Mouse (Mus musculus): ENCODE measurements around the gene Ado. TPM values are rescaled to one million over a fixed set of nuclear protein-coding genes. Genes with fewer than 3 reads are reported as not detected.

The Ado gene
- polyA plus RNA-seq, 1 experiment from 2014 or later: 85.3 TPM

- WGBS: 87% methylated on average over 4 of the region's 4 CpGs
- H3K9me3 ChIP-seq (replicated peaks): peaks cover 5% of the 10 kb centered on the region; the same call in 1 of the 2 replicates
- H3K4me3 ChIP-seq: no peak overlapping the region
- no peak overlapping the region for H3K27ac ChIP-seq (replicated peaks)
- no peaks in the 10 kb centered on the region for H3K36me3 ChIP-seq
- no peak for DNase-seq (ENCODE audit: low spot score)
- H3K4me1 ChIP-seq: 0 out of 2 replicates have a peak, but pooled peaks cover 2% of the 10 kb centered on the region
- H3K27me3 ChIP-seq (ENCODE audit: low read depth, poor library complexity, severe bottlenecking): peaks cover 40% of the 10 kb centered on the region; the same call in 1 of the 2 replicates
Observed at GRCm38 (mm10) chr10:67558053-67558452, 9.3 kb upstream of the Ado start.

- peak; percentile 72 for DNase-seq (ENCODE audit: low spot score)
- peak overlapping the region; percentile 98 for H3K27ac ChIP-seq (replicated peaks)
- peaks cover 4% of the 10 kb centered on the region; the same call in 1 of the 2 replicates for H3K27me3 ChIP-seq (ENCODE audit: low read depth, poor library complexity, severe bottlenecking)
- H3K36me3 ChIP-seq: peaks cover 14% of the 10 kb centered on the region
- H3K4me3 ChIP-seq: peak overlapping the region; percentile 91
- WGBS: 0% methylated on average over 73 of the region's 73 CpGs
- peaks cover 37% of the 10 kb centered on the region for H3K4me1 ChIP-seq
- H3K9me3 ChIP-seq (replicated peaks): no peaks in the 10 kb centered on the region
Observed at GRCm38 (mm10) chr10:67548261-67548854, 397 bp downstream of the Ado start.

GRCm38 (mm10) chr10:67547850-67548260, 900 bp downstream of the Ado start:
- Histone ChIP-seq H3K4me1 (peaks cover 37% of the 10 kb centered on the region), H3K27me3 (ENCODE audit: low read depth, poor library complexity, severe bottlenecking) (peaks cover 8% of the 10 kb centered on the region), H3K36me3 (peaks cover 14% of the 10 kb centered on the region), H3K4me3 (peak overlapping the region; percentile 91), H3K9me3 (replicated peaks) (no peaks in the 10 kb centered on the region), H3K27ac (replicated peaks) (peak overlapping the region; percentile 98)
- DNase-seq (ENCODE audit: low spot score): peak; percentile 51
- WGBS: under 1% methylated on average over 20 of the region's 20 CpGs

- 8% methylated on average over 19 of the region's 19 CpGs for WGBS
- DNase-seq (ENCODE audit: low spot score): peak; percentile 43
- Histone ChIP-seq H3K4me1 (peaks cover 55% of the 10 kb centered on the region), H3K27me3 (ENCODE audit: low read depth, poor library complexity, severe bottlenecking) (peaks cover 72% of the 10 kb centered on the region), H3K27ac (replicated peaks) (no peak overlapping the region), H3K9me3 (replicated peaks) (no peaks in the 10 kb centered on the region), H3K36me3 (peaks cover 5% of the 10 kb centered on the region; the same call in 1 of the 2 replicates), H3K4me3 (peak overlapping the region; percentile 40)
Observed at GRCm38 (mm10) chr10:67540591-67540990, 8.2 kb downstream of the Ado start.

- Histone ChIP-seq H3K4me3 (no peak overlapping the region; the same call in 1 of the 2 replicates), H3K9me3 (replicated peaks) (no peaks in the 10 kb centered on the region), H3K27me3 (ENCODE audit: low read depth, poor library complexity, severe bottlenecking) (peaks cover 84% of the 10 kb centered on the region), H3K4me1 (peaks cover 59% of the 10 kb centered on the region), H3K27ac (replicated peaks) (no peak overlapping the region), H3K36me3 (peaks cover under 1% of the 10 kb centered on the region; the same call in 1 of the 2 replicates)
- DNase-seq (ENCODE audit: low spot score): no peak
- WGBS: 29% methylated on average over 6 of the region's 6 CpGs
Observed at GRCm38 (mm10) chr10:67539401-67539730, 9.4 kb downstream of the Ado start.

GRCm38 (mm10) chr10:67538585-67539400, 10.0 kb downstream of the Ado start:
- 1% methylated on average over 50 of the region's 50 CpGs for WGBS
- H3K36me3 ChIP-seq: no peaks in the 10 kb centered on the region
- peak overlapping the region; percentile 69 for H3K4me3 ChIP-seq
- H3K9me3 ChIP-seq (replicated peaks): no peaks in the 10 kb centered on the region
- peaks cover 59% of the 10 kb centered on the region for H3K4me1 ChIP-seq
- H3K27me3 ChIP-seq (ENCODE audit: low read depth, poor library complexity, severe bottlenecking): peaks cover 90% of the 10 kb centered on the region
- DNase-seq (ENCODE audit: low spot score): peak; percentile 40
- no peak overlapping the region for H3K27ac ChIP-seq (replicated peaks)

GRCm38 (mm10) chr10:67538106-67538505, 10.6 kb downstream of the Ado start:
- WGBS: 1% methylated on average over 19 of the region's 19 CpGs
- no peaks in the 10 kb centered on the region for H3K9me3 ChIP-seq (replicated peaks)
- H3K27me3 ChIP-seq (ENCODE audit: low read depth, poor library complexity, severe bottlenecking): peaks cover 94% of the 10 kb centered on the region
- H3K27ac ChIP-seq (replicated peaks): no peak overlapping the region
- H3K4me3 ChIP-seq: peak overlapping the region; percentile 69
- peak; percentile 39 for DNase-seq (ENCODE audit: low spot score)
- peaks cover 59% of the 10 kb centered on the region for H3K4me1 ChIP-seq
- no peaks in the 10 kb centered on the region for H3K36me3 ChIP-seq

GRCm38 (mm10) chr10:67537151-67537994, 11.4 kb downstream of the Ado start:
- peak; percentile 91 for DNase-seq (ENCODE audit: low spot score)
- Histone ChIP-seq H3K9me3 (replicated peaks) (no peaks in the 10 kb centered on the region), H3K4me1 (peaks cover 59% of the 10 kb centered on the region), H3K36me3 (no peaks in the 10 kb centered on the region), H3K27me3 (ENCODE audit: low read depth, poor library complexity, severe bottlenecking) (peaks cover 94% of the 10 kb centered on the region), H3K27ac (replicated peaks) (peak overlapping the region; percentile 75), H3K4me3 (peak overlapping the region; percentile 69)
- under 1% methylated on average over 51 of the region's 51 CpGs for WGBS

- Histone ChIP-seq H3K36me3 (no peaks in the 10 kb centered on the region), H3K4me3 (peak overlapping the region; percentile 69), H3K27me3 (ENCODE audit: low read depth, poor library complexity, severe bottlenecking) (peaks cover 94% of the 10 kb centered on the region), H3K27ac (replicated peaks) (peak overlapping the region; percentile 46), H3K9me3 (replicated peaks) (no peaks in the 10 kb centered on the region), H3K4me1 (peaks cover 59% of the 10 kb centered on the region)
- WGBS: 2% methylated on average over 19 of the region's 32 CpGs
- peak; percentile 42 for DNase-seq (ENCODE audit: low spot score)
Observed at GRCm38 (mm10) chr10:67536621-67537141, 12.1 kb downstream of the Ado start.

GRCm38 (mm10) chr10:67535972-67536371, 12.8 kb downstream of the Ado start:
- Histone ChIP-seq H3K9me3 (replicated peaks) (no peaks in the 10 kb centered on the region), H3K4me1 (peaks cover 54% of the 10 kb centered on the region), H3K27me3 (ENCODE audit: low read depth, poor library complexity, severe bottlenecking) (peaks cover 94% of the 10 kb centered on the region), H3K4me3 (peak overlapping the region; percentile 69), H3K27ac (replicated peaks) (no peak overlapping the region), H3K36me3 (no peaks in the 10 kb centered on the region)
- peak; percentile 81 for DNase-seq (ENCODE audit: low spot score)
- under 1% methylated on average over 33 of the region's 35 CpGs for WGBS

- Histone ChIP-seq H3K36me3 (no peaks in the 10 kb centered on the region), H3K27ac (replicated peaks) (peak within 1 kb of the TSS; percentile 42; the same call in 1 of the 2 replicates), H3K9me3 (replicated peaks) (no peaks in the 10 kb centered on the region), H3K27me3 (ENCODE audit: low read depth, poor library complexity, severe bottlenecking) (peaks cover 92% of the 10 kb centered on the region), H3K4me1 (peaks cover 48% of the 10 kb centered on the region), H3K4me3 (peak within 1 kb of the TSS; percentile 69)
- DNase-seq (ENCODE audit: low spot score): peak; percentile 41
- WGBS: under 1% methylated on average over 37 of the region's 37 CpGs
Observed at GRCm38 (mm10) chr10:67535256-67535655, 13.5 kb downstream of the Ado start, which contains the start of gene Egr2. TSS of gene Egr2 (plus strand) at chr10:67535475.

GRCm38 (mm10) chr10:67529769-67530168, 19.0 kb downstream of the Ado start:
- no peaks in the 10 kb centered on the region for H3K36me3 ChIP-seq
- H3K4me1 ChIP-seq: 0 out of 2 replicates have a peak, but pooled peaks cover 2% of the 10 kb centered on the region
- peaks cover 48% of the 10 kb centered on the region for H3K27me3 ChIP-seq (ENCODE audit: low read depth, poor library complexity, severe bottlenecking)
- whole genome bisulfite sequencing: 74% methylated on average over 4 of the region's 4 CpGs
- H3K9me3 ChIP-seq (replicated peaks): no peaks in the 10 kb centered on the region
- no peak overlapping the region for H3K4me3 ChIP-seq
- no peak for DNase-seq (ENCODE audit: low spot score)
- no peak overlapping the region for H3K27ac ChIP-seq (replicated peaks)

Data from midbrain, embryonic 10.5 days (tissue).